Mouse (Mus musculus) inflammation-experienced regulatory T-cells, adult 6 months (primary cell): ENCODE measurements around the gene Dcaf12l2. TPM values are rescaled to one million over a fixed set of nuclear protein-coding genes. Genes with fewer than 3 reads are reported as not detected.

Experiments used
- ATAC-seq: one replicate; pipeline ENCODE4 v1.8.0; 2017
- polyA plus RNA-seq, 3 experiments: library from polyadenylated mRNA; unstranded; fragments of 100-300 nt; shearing (Covaris generic); gene quantifications; one replicate each; pipeline ENCODE4 v1.2.1; 2017

The Dcaf12l2 gene
- polyA plus RNA-seq = not detected

- ATAC-seq = no peak
Measured at GRCm38 (mm10) chrX:44367646-44368521, at the start of gene Dcaf12l2. TSS of gene Dcaf12l2 (minus strand) at chrX:44368342.

DNA sequence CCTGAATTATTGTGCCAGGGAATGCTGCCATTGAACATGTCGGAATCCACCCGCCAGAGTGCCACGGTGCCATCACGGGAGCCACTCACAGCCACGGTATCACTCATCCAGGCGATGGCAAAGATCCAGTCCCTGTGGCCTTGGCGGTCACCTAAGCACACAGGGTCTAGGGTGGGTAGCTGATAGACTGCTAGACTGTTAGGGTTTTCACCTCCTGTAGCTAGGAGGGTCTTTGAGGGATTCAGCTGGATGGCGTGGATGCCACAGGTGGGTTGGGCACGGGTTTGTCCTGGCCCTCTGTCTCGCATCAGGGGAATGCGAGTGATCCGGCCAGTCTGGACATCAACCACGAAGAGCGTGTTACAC, 879 bp downstream of the Dcaf12l2 start:
- no peak for ATAC-seq
